Mouse (Mus musculus) E14TG2a.4 (cell line): ENCODE measurements at regions not wholly inside any gene's neighbourhood (a gene's known extent, or its start where the extent isn't known, plus 50 kb on each side); places are given as distances from the start of the nearest gene placed in this dataset.

ENCODE experiments used
- CTCF ChIP-seq: conservative IDR thresholded peaks from 2 replicates; pipeline ENCODE4 v1.5.1; 2014; ENCODE audit warnings: low read length
- POU5F1 ChIP-seq: IDR thresholded peaks from 2 replicates; pipeline ENCODE4 v1.6.1; 2014; ENCODE audit warnings: low read length, borderline replicate concordance

GRCm38 (mm10) chr12:39070331-39071045, 291.3 kb downstream of the Etv1 start:
- TF ChIP-seq CTCF, result no peak
- no peak for TF ChIP-seq POU5F1
